Mouse (Mus musculus) olfactory bulb, adult 2 months (tissue): ENCODE measurements around the gene Aoc3.

Experiments
- CTCF ChIP-seq: fragments of 200-500 bp; IDR thresholded peaks from 2 replicates; pipeline ENCODE4 v1.5.1; 2012; ENCODE audit warnings: low read depth, mild to moderate bottlenecking, low read length, moderate library complexity; ENCODE audit not compliant: insufficient read depth
- POLR2A ChIP-seq: fragments of 200-500 bp; IDR thresholded peaks from 2 replicates; pipeline ENCODE4 v1.6.1; 2012; ENCODE audit warnings: mild to moderate bottlenecking, low read depth, low read length, moderate library complexity; ENCODE audit not compliant: insufficient read depth

- TF ChIP-seq POLR2A (no peak), CTCF (no peak)
These were observed 1.3 kb upstream of the Aoc3 start for GRCm38 (mm10) chr11:101328941-101329635.
